Mouse (Mus musculus) neural tube, embryonic 12.5 days (tissue): ENCODE results near the gene Stk32c. TPM values are rescaled to one million over a fixed set of nuclear protein-coding genes. Genes with fewer than 3 reads are reported as not detected.
A peak's percentile ranks its signal among the peaks of the same experiment; 100 is the strongest.

Source experiments
- ATAC-seq: fragments of 200-750 bp; cut with Nextera tagmentation; 2 replicates; pipeline ENCODE4 v1.8.0; 2017; ENCODE audit warnings: low read depth, mild to moderate bottlenecking, moderate TSS enrichment, moderate library complexity; ENCODE audit not compliant: low FRiP score
- H3K27ac ChIP-seq: fragments of 300-500 bp; sonication (generic); 2 replicates; pipeline ENCODE4 v1.5.1; 2016
- H3K27me3 ChIP-seq: fragments of 300-500 bp; sonication (generic); replicated peaks from 2 replicates; pipeline ENCODE4 v1.6.1; 2016; ENCODE audit warnings: mild to moderate bottlenecking
- H3K36me3 ChIP-seq: fragments of 300-500 bp; sonication (generic); 2 replicates; pipeline ENCODE4 v1.6.1; 2016; ENCODE audit warnings: mild to moderate bottlenecking
- H3K4me1 ChIP-seq: fragments of 300-500 bp; sonication (generic); 2 replicates; pipeline ENCODE4 v1.6.1; 2016
- H3K4me2 ChIP-seq: fragments of 300-500 bp; sonication (generic); replicated peaks from 2 replicates; pipeline ENCODE4 v1.6.1; 2016; ENCODE audit warnings: mild to moderate bottlenecking
- H3K4me3 ChIP-seq: fragments of 300-500 bp; sonication (generic); 2 replicates; pipeline ENCODE4 v1.5.1; 2016
- H3K9ac ChIP-seq: fragments of 300-500 bp; sonication (generic); 2 replicates; pipeline ENCODE4 v1.6.1; 2016; ENCODE audit warnings: mild to moderate bottlenecking
- H3K9me3 ChIP-seq: fragments of 300-500 bp; sonication (generic); 2 replicates; pipeline ENCODE4 v1.6.1; 2016; ENCODE audit warnings: mild to moderate bottlenecking
- WGBS: fragments of 180-500 bp; shearing (Covaris S2); methylation state at CpG from one replicate; pipeline ENCODE4 v1.1.7; 2016; 5-methylcytosine and 5-hydroxymethylcytosine counted together
- polyA plus RNA-seq: library from polyadenylated mRNA; unstranded; fragments of >200 nt; fragmentation: Nextera tagmentation; extraction: Ambion mirVana; gene quantifications from 2 replicates; pipeline ENCODE4 v1.2.1, GENCODE M21; 2016

Gene Stk32c
- polyA plus RNA-seq, 1 experiment from 2014 or later = 2.0 TPM

- ATAC-seq = no peak
- 91% methylated on average over 7 of the region's 7 CpGs for WGBS
- Histone ChIP-seq H3K9ac (no peak overlapping the region), H3K4me3 (no peak overlapping the region), H3K9me3 (no peaks in the 10 kb centered on the region), H3K4me2 (no peak overlapping the region), H3K36me3 (no peaks in the 10 kb centered on the region), H3K4me1 (peaks cover 15% of the 10 kb centered on the region), H3K27me3 (no peaks in the 10 kb centered on the region), H3K27ac (no peak overlapping the region)
Observed at GRCm38 (mm10) chr7:139152927-139153326, 60.2 kb downstream of the Stk32c start.

DNA sequence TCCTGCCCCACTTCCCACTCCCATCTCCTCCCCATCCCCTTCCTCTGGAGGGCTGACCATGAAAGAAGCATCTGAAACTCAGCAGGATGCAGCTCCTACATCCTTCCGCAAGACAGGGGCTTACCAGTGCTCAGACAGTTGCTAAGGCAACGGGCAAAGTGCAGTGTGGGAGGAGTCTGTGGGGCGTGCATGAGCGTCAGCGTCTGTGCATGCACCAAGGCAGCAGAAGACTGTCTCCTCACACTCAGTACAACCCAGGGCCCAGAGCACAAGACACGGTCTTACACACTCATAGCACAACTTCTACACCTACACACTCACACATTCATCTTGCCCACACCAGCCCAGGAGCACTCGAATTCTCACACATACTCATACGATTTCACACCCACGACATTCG is 62.0 kb downstream of the Stk32c start:
- Histone ChIP-seq H3K27ac (0 out of 2 replicates have a peak overlapping the region, but pooled peaks have one; percentile 16), H3K4me1 (peaks cover 32% of the 10 kb centered on the region), H3K27me3 (no peaks in the 10 kb centered on the region), H3K36me3 (no peaks in the 10 kb centered on the region), H3K9me3 (no peaks in the 10 kb centered on the region), H3K9ac (no peak overlapping the region), H3K4me3 (no peak overlapping the region), H3K4me2 (peak overlapping the region; percentile 36)
- WGBS = 32% methylated on average over 10 of the region's 10 CpGs
- peak; percentile 84 for ATAC-seq

DNA sequence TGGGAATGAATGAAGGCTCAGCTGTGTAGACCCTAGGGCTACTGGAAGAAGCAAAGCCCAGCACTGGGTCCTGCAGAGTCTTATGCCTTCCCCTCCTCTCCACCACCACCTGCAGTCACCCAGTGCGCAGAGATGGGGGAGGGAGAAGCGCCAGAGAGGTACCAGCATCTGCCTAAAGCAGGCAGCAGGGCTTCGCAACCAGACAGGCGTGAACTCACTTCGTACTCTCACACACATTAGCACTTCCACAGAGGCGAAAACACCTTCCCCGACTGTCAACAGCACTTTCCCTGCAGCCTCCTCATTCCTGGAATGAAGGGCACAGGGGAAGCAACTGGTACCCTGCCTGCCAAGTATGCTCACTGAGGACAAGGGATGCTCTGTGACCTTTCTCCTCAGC is 63.7 kb downstream of the Stk32c start:
- peaks cover 37% of the 10 kb centered on the region for H3K4me1 ChIP-seq

DNA sequence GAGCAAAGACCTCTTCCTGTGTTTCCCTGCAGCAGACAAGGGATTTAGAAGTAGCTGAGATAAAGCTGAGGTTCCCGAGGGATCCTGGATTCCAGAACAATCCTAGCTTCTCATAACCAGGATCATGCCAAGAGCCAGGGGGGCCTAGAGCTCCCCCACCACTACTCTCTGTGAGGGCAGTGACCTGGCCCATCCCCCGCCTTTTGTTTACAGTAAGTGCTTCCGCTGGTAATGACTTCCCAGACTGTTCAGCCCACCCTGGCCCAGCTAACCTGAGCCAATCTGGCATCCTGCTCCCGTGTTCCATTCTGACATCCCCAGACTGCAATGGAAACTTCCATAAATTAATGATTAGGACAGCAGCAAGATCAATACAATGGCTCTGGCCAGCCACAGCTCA is 65.7 kb downstream of the Stk32c start:
- no peak for ATAC-seq
- 44% methylated on average over 4 of the region's 4 CpGs for WGBS

More for the DNA sequence above, 63.7 kb downstream of the Stk32c start:
- Histone ChIP-seq H3K9ac (no peak overlapping the region), H3K27ac (no peak overlapping the region), H3K4me2 (no peak overlapping the region), H3K36me3 (no peaks in the 10 kb centered on the region), H3K27me3 (no peaks in the 10 kb centered on the region), H3K4me3 (no peak overlapping the region), H3K9me3 (no peaks in the 10 kb centered on the region)
- no peak for ATAC-seq
- WGBS = 46% methylated on average over 7 of the region's 7 CpGs

GRCm38 (mm10) chr7:139145891-139146290 is 67.2 kb downstream of the Stk32c start:
- Histone ChIP-seq H3K27ac (no peak overlapping the region), H3K4me1 (peaks cover 36% of the 10 kb centered on the region), H3K36me3 (no peaks in the 10 kb centered on the region), H3K9ac (no peak overlapping the region), H3K27me3 (no peaks in the 10 kb centered on the region), H3K4me2 (no peak overlapping the region), H3K4me3 (no peak overlapping the region), H3K9me3 (no peaks in the 10 kb centered on the region)
- 18% methylated on average over 7 of the region's 7 CpGs for WGBS
- ATAC-seq = no peak

More for the DNA sequence above, 65.7 kb downstream of the Stk32c start:
- Histone ChIP-seq H3K9ac (no peak overlapping the region), H3K9me3 (no peaks in the 10 kb centered on the region), H3K4me2 (no peak overlapping the region), H3K4me1 (peaks cover 37% of the 10 kb centered on the region), H3K27me3 (no peaks in the 10 kb centered on the region), H3K4me3 (no peak overlapping the region), H3K36me3 (no peaks in the 10 kb centered on the region), H3K27ac (peak overlapping the region; percentile 16; the same call in 1 of the 2 replicates)

DNA sequence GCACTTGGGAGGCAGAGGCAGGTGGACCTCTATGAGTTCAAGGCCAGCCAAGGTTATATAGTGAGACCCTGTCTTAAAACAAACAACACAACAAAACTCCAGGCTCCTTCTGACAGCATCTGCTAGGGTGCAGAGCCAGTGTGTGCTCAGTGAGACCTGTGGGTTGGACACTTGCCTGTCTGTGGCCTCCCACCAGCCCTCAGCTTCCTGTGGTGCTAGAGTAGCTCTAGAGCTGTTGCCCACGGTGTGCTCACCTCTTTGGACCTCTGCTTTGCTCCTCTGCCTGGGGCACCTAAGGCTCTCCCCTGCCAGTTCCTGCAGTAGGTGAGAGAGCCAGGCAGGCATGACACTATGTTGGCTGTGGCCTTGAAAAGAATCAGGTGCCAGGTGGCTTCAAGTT is 69.3 kb downstream of the Stk32c start:
- H3K9me3 ChIP-seq = no peaks in the 10 kb centered on the region
- H3K36me3 ChIP-seq = no peaks in the 10 kb centered on the region
- no peaks in the 10 kb centered on the region for H3K27me3 ChIP-seq
- no peak overlapping the region for H3K4me2 ChIP-seq
- no peak for ATAC-seq
- no peak overlapping the region for H3K27ac ChIP-seq
- H3K4me1 ChIP-seq = peaks cover 48% of the 10 kb centered on the region
- 65% methylated on average over 1 of the region's 1 CpGs for WGBS
- H3K4me3 ChIP-seq = no peak overlapping the region
- H3K9ac ChIP-seq = no peak overlapping the region

GRCm38 (mm10) chr7:139139921-139140461 is 73.1 kb downstream of the Stk32c start:
- no peak overlapping the region for H3K9ac ChIP-seq
- peak overlapping the region; percentile 10; the same call in 1 of the 2 replicates for H3K4me2 ChIP-seq
- ATAC-seq = peak; percentile 92
- H3K36me3 ChIP-seq = no peaks in the 10 kb centered on the region
- peaks cover 47% of the 10 kb centered on the region for H3K4me1 ChIP-seq
- H3K27ac ChIP-seq = peak overlapping the region; percentile 46; the same call in 1 of the 2 replicates
- peaks cover 2% of the 10 kb centered on the region; the same call in 1 of the 2 replicates for H3K27me3 ChIP-seq
- 3% methylated on average over 11 of the region's 11 CpGs for WGBS
- no peaks in the 10 kb centered on the region for H3K9me3 ChIP-seq
- no peak overlapping the region for H3K4me3 ChIP-seq

DNA sequence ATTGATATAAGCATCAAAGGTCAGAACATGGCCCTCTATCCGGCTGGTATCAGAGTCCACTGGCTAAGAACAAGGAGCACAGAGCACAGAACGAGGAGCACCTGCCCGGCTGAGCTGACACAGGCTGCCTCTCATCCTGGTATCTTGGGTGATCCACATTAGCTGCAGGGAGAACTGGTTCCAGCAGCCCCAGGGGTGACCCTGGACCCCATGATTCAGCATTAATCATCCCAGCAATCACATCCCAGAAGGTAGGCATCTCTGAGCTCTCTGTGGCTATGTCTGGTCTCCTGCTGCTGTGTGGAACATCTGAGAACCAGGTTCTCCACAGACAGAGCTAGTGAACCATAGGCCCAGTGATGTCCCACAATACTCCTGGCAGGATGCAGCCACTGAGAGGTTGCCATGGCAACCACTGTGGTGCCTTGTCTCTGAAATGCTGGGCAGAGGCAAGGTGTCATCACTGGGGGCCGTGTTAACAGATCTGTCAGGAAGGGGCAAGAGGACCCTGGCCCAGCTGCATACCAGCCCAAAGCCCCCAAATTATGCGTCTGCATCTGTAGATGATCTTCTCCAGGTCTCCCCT is 76.1 kb downstream of the Stk32c start:
- WGBS = 74% methylated on average over 5 of the region's 5 CpGs
- Histone ChIP-seq H3K36me3 (no peaks in the 10 kb centered on the region), H3K27me3 (peaks cover 5% of the 10 kb centered on the region; the same call in 1 of the 2 replicates), H3K27ac (no peak overlapping the region), H3K9ac (no peak overlapping the region), H3K9me3 (no peaks in the 10 kb centered on the region), H3K4me1 (peaks cover 47% of the 10 kb centered on the region), H3K4me2 (no peak overlapping the region), H3K4me3 (no peak overlapping the region)
- ATAC-seq = no peak

DNA sequence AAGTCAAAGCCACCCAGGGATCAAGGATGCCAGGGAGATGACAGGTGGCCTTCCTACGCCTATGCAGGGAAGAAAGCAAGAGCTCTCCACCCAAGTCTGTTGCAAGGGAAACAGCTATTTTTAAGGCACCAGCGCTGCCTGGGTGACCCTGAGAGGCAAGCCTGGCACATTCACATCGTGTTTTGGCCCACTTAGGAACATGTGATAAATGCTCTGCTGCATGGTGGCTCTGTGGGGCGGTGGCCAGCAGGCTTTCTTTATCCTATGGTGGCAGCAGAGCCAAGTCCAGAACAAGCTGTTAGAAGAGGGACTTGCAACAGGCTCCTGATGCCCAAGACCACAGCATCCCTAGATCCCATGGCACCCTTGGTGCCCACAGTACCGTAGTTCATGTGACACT is 77.9 kb downstream of the Stk32c start:
- no peak overlapping the region for H3K4me2 ChIP-seq
- H3K9me3 ChIP-seq = no peaks in the 10 kb centered on the region
- no peaks in the 10 kb centered on the region for H3K36me3 ChIP-seq
- H3K4me1 ChIP-seq = peaks cover 44% of the 10 kb centered on the region
- no peak for ATAC-seq
- peaks cover 8% of the 10 kb centered on the region; the same call in 1 of the 2 replicates for H3K27me3 ChIP-seq
- no peak overlapping the region for H3K4me3 ChIP-seq
- WGBS = 80% methylated on average over 5 of the region's 5 CpGs
- H3K27ac ChIP-seq = no peak overlapping the region
- no peak overlapping the region for H3K9ac ChIP-seq

DNA sequence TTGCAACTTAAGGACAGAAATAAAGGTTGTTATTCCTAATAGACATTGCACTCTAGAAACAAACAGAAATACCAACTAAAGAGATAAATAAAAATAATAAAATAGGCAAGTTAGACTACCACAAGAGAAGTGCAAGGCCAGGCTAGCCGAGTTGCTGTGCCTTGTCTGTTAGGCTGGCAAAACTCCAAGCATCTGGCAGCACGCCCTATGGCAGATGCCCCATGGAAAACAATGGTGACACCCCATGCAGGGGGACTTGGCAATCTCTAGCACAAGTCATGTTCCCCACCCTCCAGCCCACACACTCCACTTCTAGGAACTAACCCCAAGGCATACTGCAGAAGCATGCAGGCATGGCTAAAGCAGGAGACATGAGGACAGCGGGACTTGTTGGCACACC is 79.7 kb downstream of the Stk32c start:
- no peak overlapping the region for H3K27ac ChIP-seq
- H3K4me3 ChIP-seq = no peak overlapping the region
- WGBS = 81% methylated on average over 3 of the region's 3 CpGs
- no peak for ATAC-seq
- no peaks in the 10 kb centered on the region for H3K36me3 ChIP-seq
- H3K9ac ChIP-seq = no peak overlapping the region
- H3K9me3 ChIP-seq = no peaks in the 10 kb centered on the region
- peaks cover 8% of the 10 kb centered on the region; the same call in 1 of the 2 replicates for H3K27me3 ChIP-seq
- H3K4me1 ChIP-seq = peaks cover 36% of the 10 kb centered on the region
- H3K4me2 ChIP-seq = no peak overlapping the region

DNA sequence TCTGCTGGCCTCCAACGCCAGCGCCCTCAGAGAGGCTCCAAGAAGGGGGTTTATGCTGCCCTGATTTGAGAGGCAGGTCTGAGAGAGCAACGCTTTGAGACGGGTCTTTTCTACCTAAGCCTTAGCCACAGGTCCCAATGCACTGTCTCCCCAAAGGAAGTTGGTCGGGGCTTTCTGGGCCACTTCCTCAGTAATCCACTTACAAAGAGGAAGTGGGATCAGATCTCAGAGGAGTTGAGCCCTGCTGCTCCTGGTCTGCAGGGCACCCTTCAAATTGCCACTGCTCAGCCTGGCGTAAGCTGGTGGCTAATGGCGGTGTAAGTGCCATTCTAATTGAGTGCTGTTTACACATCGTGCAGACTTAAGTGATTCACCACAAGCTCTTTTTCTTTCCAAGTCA is 81.6 kb downstream of the Stk32c start:
- no peak for ATAC-seq
- no peaks in the 10 kb centered on the region for H3K9me3 ChIP-seq
- no peak overlapping the region for H3K4me2 ChIP-seq
- 72% methylated on average over 8 of the region's 8 CpGs for WGBS
- H3K4me3 ChIP-seq = no peak overlapping the region
- H3K27ac ChIP-seq = no peak overlapping the region
- no peaks in the 10 kb centered on the region for H3K36me3 ChIP-seq
- H3K4me1 ChIP-seq = peaks cover 22% of the 10 kb centered on the region
- H3K27me3 ChIP-seq = peaks cover 8% of the 10 kb centered on the region; the same call in 1 of the 2 replicates
- no peak overlapping the region for H3K9ac ChIP-seq

DNA sequence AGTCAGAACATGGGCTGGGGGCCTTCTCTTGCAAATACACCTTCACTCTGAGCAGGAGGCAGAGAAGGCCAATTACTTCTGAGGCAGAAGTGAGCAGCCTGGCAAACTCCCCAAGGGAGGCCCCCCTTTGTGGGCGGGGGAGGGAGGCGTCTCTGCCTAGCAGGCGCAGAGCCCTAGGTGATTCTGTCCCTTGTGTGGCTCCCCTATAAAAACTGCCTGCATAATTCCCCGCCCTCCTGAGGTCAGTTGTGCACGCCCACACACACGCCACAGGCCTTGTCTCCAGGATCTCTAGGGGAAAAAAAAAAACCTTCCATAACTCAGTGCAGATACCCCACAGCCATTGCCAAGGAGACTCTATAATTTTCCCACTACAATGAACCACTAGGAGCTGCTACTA is 82.7 kb downstream of the Stk32c start:
- peaks cover 16% of the 10 kb centered on the region for H3K4me1 ChIP-seq
- no peaks in the 10 kb centered on the region for H3K36me3 ChIP-seq
- H3K27ac ChIP-seq = no peak overlapping the region
- WGBS = 16% methylated on average over 6 of the region's 6 CpGs
- ATAC-seq = no peak
- H3K9me3 ChIP-seq = no peaks in the 10 kb centered on the region
- H3K27me3 ChIP-seq = peaks cover 8% of the 10 kb centered on the region; the same call in 1 of the 2 replicates
- H3K4me3 ChIP-seq = no peak overlapping the region
- H3K4me2 ChIP-seq = no peak overlapping the region
- no peak overlapping the region for H3K9ac ChIP-seq

DNA sequence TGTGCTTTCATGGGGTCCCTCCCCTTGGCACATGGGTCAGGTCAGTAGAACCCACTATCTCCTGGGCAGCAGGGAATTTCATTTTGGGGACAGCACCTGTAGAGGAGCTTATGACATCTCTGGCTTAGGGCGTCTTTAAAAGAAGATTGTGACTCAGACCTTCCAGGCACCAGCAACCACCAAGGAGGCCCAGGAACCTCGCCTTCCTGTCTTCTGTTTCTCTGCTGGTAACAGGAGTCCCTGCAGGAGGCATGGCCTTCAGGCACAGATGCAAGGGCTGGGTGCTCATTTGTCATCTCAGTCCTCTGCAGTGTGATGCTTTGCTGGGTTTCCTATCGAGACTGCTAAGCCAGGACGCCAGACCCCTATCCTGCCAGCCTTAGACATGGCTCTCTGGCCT is 84.1 kb downstream of the Stk32c start:
- no peak for ATAC-seq
- Histone ChIP-seq H3K27me3 (0 out of 2 replicates have a peak, but pooled peaks cover 3% of the 10 kb centered on the region), H3K4me2 (no peak overlapping the region), H3K4me1 (peaks cover 16% of the 10 kb centered on the region), H3K4me3 (no peak overlapping the region), H3K27ac (no peak overlapping the region), H3K9me3 (no peaks in the 10 kb centered on the region), H3K9ac (no peak overlapping the region), H3K36me3 (no peaks in the 10 kb centered on the region)
- 83% methylated on average over 4 of the region's 4 CpGs for WGBS
